Mouse (Mus musculus): ENCODE measurements around the gene Gm28102. TPM values are rescaled to one million over a fixed set of nuclear protein-coding genes. Genes with fewer than 3 reads are reported as not detected.
"Not testable (repeated sequence)": the region's sequence is repeated elsewhere in the genome, so short reads cannot be mapped to it uniquely, and the experiment has no call there.

Gene Gm28102
- not detected in 2 replicates for polyA plus RNA-seq (2014; fragmentation: Nextera tagmentation; extraction: Ambion mirVana)

- H3K4me1 ChIP-seq (replicated peaks; ENCODE audit: control insufficient read depth, insufficient read depth, low read length); H3K36me3 ChIP-seq (ENCODE audit: control insufficient read depth, insufficient read depth, low read length); H3K4me2 ChIP-seq (ENCODE audit: low read depth, low read length, severe bottlenecking); ATAC-seq (replicated peaks; ENCODE audit: low FRiP score); H3K4me3 ChIP-seq (ENCODE audit: low read depth, low read length); H3K9me3 ChIP-seq (ENCODE audit: control insufficient read depth, low read length); DNase-seq (ENCODE audit: low spot score); H3K9ac ChIP-seq (ENCODE audit: low read length); H3K27me3 ChIP-seq (ENCODE audit: control insufficient read depth, insufficient read depth, low read length); H3K27ac ChIP-seq (ENCODE audit: low read depth, low read length): not testable (repeated sequence)
- WGBS = no CpG with 5 or more reads among the region's 7 CpGs
Measured at GRCm38 (mm10) chrY:88053015-88053414, at the start of gene Gm28102. TSS of gene Gm28102 (plus strand) at chrY:88053315.

Data from forebrain, embryonic 11.5 days (tissue).